Mouse (Mus musculus) inflammation-experienced regulatory T-cells (primary cell): Measurements from ENCODE around the gene Slfn3. TPM values are rescaled to one million over a fixed set of nuclear protein-coding genes. Genes with fewer than 3 reads are reported as not detected.

Experiments used
- polyA plus RNA-seq, 2 experiments: library from polyadenylated mRNA; unstranded; fragments of 100-300 nt; shearing (Covaris generic); gene quantifications; one replicate each; pipeline ENCODE4 v1.2.1; 2017

Slfn3 gene
- polyA plus RNA-seq: 1 to 10 TPM; 3.5 to 6.2 TPM

DNA sequence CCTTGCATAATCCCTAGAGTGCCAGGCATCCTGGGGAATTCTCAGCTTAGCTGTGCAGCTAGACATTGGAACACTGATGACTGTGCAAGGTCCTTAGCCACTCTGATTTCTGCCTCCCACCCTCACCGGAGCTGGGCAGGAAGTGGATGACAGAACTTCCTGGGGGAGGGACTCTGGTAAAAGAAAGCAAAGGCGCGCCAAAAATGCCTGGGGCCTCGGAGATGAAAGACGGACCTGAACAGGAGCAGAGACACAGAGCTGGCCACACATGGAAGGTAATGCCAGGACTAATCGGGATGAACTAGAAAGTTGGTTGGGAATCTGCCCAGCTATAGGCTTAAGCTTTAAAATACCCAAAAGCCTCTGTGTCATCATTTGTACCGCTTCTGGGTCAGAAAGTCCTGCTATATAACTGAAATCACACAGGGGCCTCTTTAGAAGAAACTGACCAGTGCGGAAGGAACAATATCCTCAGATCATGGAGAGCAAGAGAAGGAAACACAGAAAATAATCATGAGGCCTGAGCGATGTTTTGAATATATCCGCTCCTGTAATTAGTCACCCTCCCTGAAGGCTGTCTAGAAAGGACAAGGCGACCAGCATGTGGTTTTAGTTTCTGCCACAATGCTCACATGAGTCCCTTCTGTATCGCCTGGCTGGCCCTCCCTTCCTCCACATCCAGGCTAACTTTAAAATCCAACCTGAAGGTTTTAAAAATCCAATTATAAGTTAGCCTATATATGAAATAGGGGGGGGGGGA lies at the start of gene Slfn3:
Slfn3 (plus strand) TSS at position 197 of the 760 bp plus-strand sequence.

DNA sequence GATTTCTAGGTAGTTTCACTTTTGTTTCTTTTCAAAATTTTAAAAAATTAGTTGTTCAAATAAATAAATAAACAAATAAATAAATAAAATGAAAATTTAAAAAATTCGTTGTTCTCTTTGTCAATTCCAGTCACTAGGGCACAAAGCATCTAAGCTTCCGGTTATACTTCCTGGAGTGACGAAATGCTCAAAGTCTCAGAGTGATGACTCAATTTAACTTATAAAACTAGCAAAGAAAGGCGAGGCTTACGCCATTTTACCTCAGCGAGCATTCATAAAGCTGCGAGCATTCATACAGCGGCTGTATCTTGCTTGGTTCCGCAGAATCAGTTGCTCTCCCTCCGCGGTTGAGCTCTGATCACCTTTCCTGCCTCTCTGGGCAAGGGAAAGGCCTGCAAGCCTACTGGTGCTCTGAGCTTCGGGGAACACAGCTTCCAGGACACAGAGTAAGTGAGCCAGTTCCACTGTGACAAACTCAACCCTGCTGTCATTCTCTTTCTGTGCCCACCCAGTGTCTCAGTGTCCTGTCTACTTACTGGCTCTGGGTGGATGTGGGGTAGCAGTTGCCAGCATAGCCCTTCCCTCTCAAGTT lies 16.1 kb upstream of the Slfn3 start, which contains the start of gene Slfn4:
Slfn4 (plus strand) TSS at position 239 of the 592 bp plus-strand sequence.

Other genes with a start within 250 kb of the Slfn3 start
- gene Slfn5, start 240.0 kb upstream of the Slfn3 start, polyA plus RNA-seq: 10 to 100 TPM; 31.9 to 36.7 TPM
- gene Slfn9, start 199.5 kb upstream of the Slfn3 start, polyA plus RNA-seq: 10 to 100 TPM in 1 of 2 experiments, 1 to 10 TPM in 1; 7.9 to 12.5 TPM
- 100 to 1,000 TPM in 1 of 2 experiments, 10 to 100 TPM in 1; 98.3 to 115 TPM for gene Slfn8, start 170.5 kb upstream of the Slfn3 start, polyA plus RNA-seq
- 100 to 1,000 TPM; 589 to 842 TPM for gene Slfn2, start 126.2 kb upstream of the Slfn3 start, polyA plus RNA-seq
- gene Slfn1, start 74.5 kb upstream of the Slfn3 start, polyA plus RNA-seq: 100 to 1,000 TPM; 165 to 319 TPM
- gene Slfn4, start 16.1 kb upstream of the Slfn3 start, polyA plus RNA-seq: under 1 TPM; 0.33 to 0.55 TPM
- gene Slfn14, start 95.4 kb downstream of the Slfn3 start, polyA plus RNA-seq: under 1 TPM in 1 of 2 experiments, not detected in 1; 0.08 TPM
- 10 to 100 TPM; 41.1 to 56.0 TPM for gene Ap2b1, start 107.7 kb downstream of the Slfn3 start, polyA plus RNA-seq
- 10 to 100 TPM; 12.5 to 14.8 TPM for gene Pex12, start 111.3 kb downstream of the Slfn3 start, polyA plus RNA-seq
- gene Rasl10b, start 217.8 kb downstream of the Slfn3 start, polyA plus RNA-seq: not detected
- gene Gas2l2, start 238.1 kb downstream of the Slfn3 start, polyA plus RNA-seq: not detected
- 1 to 10 TPM; 1.8 to 2.0 TPM for gene 1700020L24Rik, start 246.3 kb downstream of the Slfn3 start, polyA plus RNA-seq